Mouse (Mus musculus) CH12.LX (cell line): Measurements from ENCODE around the gene Pgm2l1. TPM values are rescaled to one million over a fixed set of nuclear protein-coding genes. Genes with fewer than 3 reads are reported as not detected.

ENCODE experiments used
- DNase-seq: peaks from one replicate; pipeline ENCODE4 v3.0.0-alpha.2; 2013; ENCODE audit errors: extremely low read depth
- H3K27ac ChIP-seq: 2 replicates; pipeline ENCODE4 v1.5.1; 2012; ENCODE audit warnings: low read depth, mild to moderate bottlenecking, control low read depth, moderate library complexity; ENCODE audit not compliant: insufficient read depth
- H3K27me3 ChIP-seq: replicated peaks from 2 replicates; pipeline ENCODE3; 2012; ENCODE audit warnings: inconsistent platforms
- H3K36me3 ChIP-seq, 2 experiments: replicated peaks in 1 of 2; 2 replicates each; pipeline versions ENCODE3 to v1.6.1; 2012; ENCODE audit warnings: inconsistent platforms in 1 of 2, low read length in 1 of 2, mild to moderate bottlenecking in 1 of 2, mixed read lengths in 1 of 2, moderate library complexity in 1 of 2; ENCODE audit not compliant: control insufficient read depth in 1 of 2, insufficient read depth in 1 of 2
- H3K4me1 ChIP-seq, 2 experiments: 2 replicates each; pipeline ENCODE4 v1.6.1; 2012; ENCODE audit warnings: inconsistent platforms in 1 of 2, moderate library complexity in 1 of 2; ENCODE audit not compliant: insufficient read depth in 2 of 2, control insufficient read depth in 1 of 2
- H3K4me2 ChIP-seq: 2 replicates; pipeline ENCODE4 v1.6.1; 2012; ENCODE audit warnings: low read depth, mild to moderate bottlenecking, control low read depth; ENCODE audit not compliant: poor library complexity, insufficient read depth, severe bottlenecking
- H3K4me3 ChIP-seq, 3 experiments: fragments of 150-350 bp in 1 of 3; sonication (generic) in 1 of 3; replicated peaks in 1 of 3; 2 replicates each; pipeline versions ENCODE3 to v1.5.1; 2011 to 2012; ENCODE audit warnings: low read depth in 2 of 3, low read length in 2 of 3, mild to moderate bottlenecking in 2 of 3, moderate library complexity in 2 of 3, control low read depth in 1 of 3, improper control_type of control experiment in 1 of 3, inconsistent platforms in 1 of 3, mixed read lengths in 1 of 3; ENCODE audit not compliant: poor library complexity in 1 of 3
- H3K79me2 ChIP-seq: replicated peaks from 2 replicates; pipeline ENCODE4 v1.6.1; 2012; ENCODE audit warnings: mild to moderate bottlenecking, moderate library complexity; ENCODE audit not compliant: control insufficient read depth, poor library complexity, insufficient read depth, severe bottlenecking; ENCODE audit errors: extremely low read depth
- H3K9ac ChIP-seq: 2 replicates; pipeline ENCODE4 v1.6.1; 2012; ENCODE audit warnings: low read depth, mild to moderate bottlenecking, control low read depth, moderate library complexity; ENCODE audit not compliant: insufficient read depth
- H3K9me3 ChIP-seq: replicated peaks from 2 replicates; pipeline ENCODE3; 2012; ENCODE audit warnings: low read length, inconsistent platforms, mixed read lengths
- CHD1 ChIP-seq: IDR thresholded peaks from 2 replicates; pipeline ENCODE4 v1.6.1; 2012; ENCODE audit warnings: low read depth, low read length, improper control_type of control experiment, inconsistent platforms
- CTCF ChIP-seq, 2 experiments: IDR thresholded peaks in 1 of 2; conservative IDR thresholded peaks in 1 of 2; 2 replicates each; pipeline ENCODE4 v1.5.1; 2011 to 2012; ENCODE audit warnings: low read depth in 2 of 2, low read length in 2 of 2, improper control_type of control experiment in 1 of 2, inconsistent platforms in 1 of 2, mild to moderate bottlenecking in 1 of 2, moderate library complexity in 1 of 2
- EP300 ChIP-seq: IDR thresholded peaks from 2 replicates; pipeline ENCODE4 v1.6.1; 2011; ENCODE audit warnings: low read length, improper control_type of control experiment
- ETS1 ChIP-seq: conservative IDR thresholded peaks from 2 replicates; pipeline ENCODE4 v1.6.1; 2012; ENCODE audit warnings: low read depth, mild to moderate bottlenecking, inconsistent platforms, low read length, improper control_type of control experiment, moderate library complexity
- IRF4 ChIP-seq: IDR thresholded peaks from 2 replicates; pipeline ENCODE4 v1.6.1; 2014; ENCODE audit warnings: low read depth, mild to moderate bottlenecking, inconsistent platforms, low read length, improper control_type of control experiment
- JUND ChIP-seq: conservative IDR thresholded peaks from 2 replicates; pipeline ENCODE4 v1.6.1; 2011; ENCODE audit warnings: low read depth, low read length, improper control_type of control experiment
- MXI1 ChIP-seq: IDR thresholded peaks from 2 replicates; pipeline ENCODE4 v1.6.1; 2011; ENCODE audit warnings: mild to moderate bottlenecking, low read depth, low read length, improper control_type of control experiment
- POLR2A ChIP-seq: IDR thresholded peaks from 2 replicates; pipeline ENCODE4 v1.6.1; 2011; ENCODE audit warnings: low read depth, mild to moderate bottlenecking, improper control_type of control experiment, low read length
- RAD21 ChIP-seq: IDR thresholded peaks from 2 replicates; pipeline ENCODE4 v1.6.1; 2011; ENCODE audit warnings: low read depth, mild to moderate bottlenecking, low read length, improper control_type of control experiment, moderate library complexity
- SMC3 ChIP-seq: IDR thresholded peaks from 2 replicates; pipeline ENCODE4 v1.6.1; 2011; ENCODE audit warnings: low read depth, low read length, improper control_type of control experiment
- USF1 ChIP-seq: IDR thresholded peaks from 2 replicates; pipeline ENCODE4 v1.6.1; 2014; ENCODE audit warnings: low read depth, mild to moderate bottlenecking, inconsistent platforms, low read length, improper control_type of control experiment
- ZC3H11A ChIP-seq: IDR thresholded peaks from 2 replicates; pipeline ENCODE4 v1.6.1; 2012; ENCODE audit warnings: low read depth, mild to moderate bottlenecking, inconsistent platforms, low read length, improper control_type of control experiment
- ZMIZ1 ChIP-seq: IDR thresholded peaks from 2 replicates; pipeline ENCODE4 v1.6.1; 2012; ENCODE audit warnings: low read depth, mild to moderate bottlenecking, inconsistent platforms, low read length, improper control_type of control experiment
- dilution Hi-C: fragments of 300-500 bp; cut with MboI; formaldehyde crosslinking; loops from 2 replicates; pipeline ENCODE4 v1.14.3; 2020; ENCODE audit warnings: low sequenced_read_pairs; ENCODE audit not compliant: extremely low pct_unique_long_range_greater_than_20kb, extremely low pct_ligation_motif_present
- in situ Hi-C: fragments of 300-500 bp; cut with MboI; formaldehyde crosslinking; loops from 3 replicates; pipeline ENCODE4 v1.14.3; 2019; ENCODE audit warnings: low sequenced_read_pairs, low pct_ligation_motif_present, low pct_unique_long_range_greater_than_20kb, mixed read lengths
- polyA plus RNA-seq: library from polyadenylated mRNA; unstranded; fragments of >175 nt; gene quantifications from 2 replicates; pipeline ENCODE4 v1.2.1, GENCODE M21; 2012; ENCODE audit warnings: low read depth; ENCODE audit not compliant: insufficient read length
- total RNA-seq, 2 experiments: library from RNA; depleted of rRNA; stranded (reverse); fragments of 300-350 nt in 1 of 2; fragments of >200 nt in 1 of 2; gene quantifications; 2 replicates each; pipeline ENCODE4 v1.2.3; 2012 to 2014

The Pgm2l1 gene
- total and polyA plus RNA-seq, 3 experiments, result 1.2 to 4.1 (median 3.4) TPM

DNA sequence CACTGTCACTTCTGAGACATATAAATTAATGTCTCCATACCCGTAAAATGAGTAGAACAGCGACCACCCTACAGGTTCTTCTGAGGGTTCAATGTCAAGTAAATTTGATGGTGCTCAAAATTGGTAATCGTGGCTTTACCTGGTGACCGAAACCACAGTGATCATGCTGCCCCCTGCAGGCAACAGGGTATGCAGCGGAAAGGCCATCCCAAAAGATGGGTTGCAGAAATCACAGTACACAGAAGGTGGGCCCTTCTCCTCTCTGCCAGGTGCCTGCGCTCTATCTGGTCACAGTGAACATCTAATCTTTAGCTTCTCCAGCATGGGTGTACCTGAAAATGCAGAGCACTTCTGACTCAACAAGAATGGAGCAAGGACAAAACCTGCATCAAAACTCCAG is 98.3 kb downstream of the Pgm2l1 start:
- Histone ChIP-seq H3K27ac (no peak overlapping the region), H3K9ac (no peak overlapping the region), H3K9me3 (no peaks in the 10 kb centered on the region), H3K79me2 (no peaks in the 10 kb centered on the region), H3K27me3 (no peaks in the 10 kb centered on the region), H3K4me2 (no peak overlapping the region), H3K4me3 (no peak overlapping the region), H3K4me1 (peaks cover 0 to 9% of the 10 kb centered on the region in 2 experiments; a peak in 2 of 4 replicates), H3K36me3 (peaks cover 21 to 52% of the 10 kb centered on the region in 2 experiments)
- dilution Hi-C loops (no loop called here), in situ Hi-C loops (no loop called here)
- DNase-seq, result peak; percentile 22
- no peak for TF ChIP-seq ZMIZ1
- TF ChIP-seq CHD1, result no peak
- no peak for TF ChIP-seq ZC3H11A
- TF ChIP-seq SMC3, result peak; percentile 69
- no peak for TF ChIP-seq USF1
- TF ChIP-seq RAD21, result peak; percentile 51
- no peak for TF ChIP-seq EP300
- no peak for TF ChIP-seq JUND
- TF ChIP-seq MXI1, result no peak
- TF ChIP-seq CTCF (conservative IDR thresholded peaks at IDR 0.05 in 1 of 2, IDR thresholded peaks at IDR 0.05 in 1 of 2; ENCODE audit: low read depth in 2 of 2, low read length in 2 of 2), result peak; percentile 54 to 75

DNA sequence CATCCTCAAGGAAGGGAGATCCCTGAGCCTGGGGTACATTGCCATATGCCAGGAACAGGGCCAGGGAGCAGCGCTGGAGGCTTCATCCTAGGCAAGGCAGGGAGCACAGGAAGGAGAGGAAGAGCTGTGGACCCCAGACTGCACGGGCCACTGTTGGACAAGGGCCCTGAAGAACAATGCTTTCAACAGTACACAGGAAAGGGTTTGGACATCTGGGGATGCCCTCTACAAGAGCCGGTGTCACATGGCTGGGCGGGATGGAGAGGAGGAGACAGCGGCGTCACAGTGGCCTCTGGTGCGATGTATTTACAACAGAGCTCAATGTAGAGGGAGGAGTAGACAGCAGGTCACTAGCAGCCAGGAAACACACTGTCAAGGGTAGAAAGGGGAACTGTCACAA is 100.3 kb downstream of the Pgm2l1 start:
- dilution Hi-C loops (no loop called here), in situ Hi-C loops (no loop called here)
- H3K27me3 ChIP-seq, result no peaks in the 10 kb centered on the region
- H3K4me1 ChIP-seq, result peaks cover 0 to 9% of the 10 kb centered on the region in 2 experiments; a peak in 2 of 4 replicates
- H3K9me3 ChIP-seq, result no peaks in the 10 kb centered on the region
- no peak overlapping the region for H3K4me2 ChIP-seq
- no peak overlapping the region for H3K27ac ChIP-seq
- no peaks in the 10 kb centered on the region for H3K79me2 ChIP-seq
- no peak overlapping the region for H3K9ac ChIP-seq
- H3K36me3 ChIP-seq, result peaks cover 29 to 71% of the 10 kb centered on the region in 2 experiments
- no peak overlapping the region for H3K4me3 ChIP-seq
- DNase-seq, result no peak
- no peak for TF ChIP-seq ZC3H11A
- TF ChIP-seq ETS1, result no peak
- TF ChIP-seq IRF4, result no peak
- no peak for TF ChIP-seq USF1
- no peak for TF ChIP-seq POLR2A
- TF ChIP-seq, all 38 proteins: peak for 0

Other genes with a start within 250 kb of the Pgm2l1 start
- gene Rnf169, start 246.9 kb upstream of the Pgm2l1 start, total RNA-seq (2012; rRNA removed), result 8.9 and 11.4 TPM in 2 replicates
- gene Rnf169, start 246.9 kb upstream of the Pgm2l1 start, total RNA-seq (2014; rRNA removed), result 5.2 and 5.4 TPM in 2 replicates
- gene Rnf169, start 246.9 kb upstream of the Pgm2l1 start, polyA plus RNA-seq, result 3.7 and 3.9 TPM in 2 replicates
- not detected in 2 replicates for gene Chrdl2, start 221.2 kb upstream of the Pgm2l1 start, total RNA-seq (2012; rRNA removed)
- not detected in 2 replicates for gene Chrdl2, start 221.2 kb upstream of the Pgm2l1 start, total RNA-seq (2014; rRNA removed)
- gene Chrdl2, start 221.2 kb upstream of the Pgm2l1 start, polyA plus RNA-seq, result not detected in 2 replicates
- 59.5 and 61.0 TPM in 2 replicates for gene Pold3, start 105.8 kb upstream of the Pgm2l1 start, total RNA-seq (2012; rRNA removed)
- 88.0 and 94.3 TPM in 2 replicates for gene Pold3, start 105.8 kb upstream of the Pgm2l1 start, total RNA-seq (2014; rRNA removed)
- 120 and 121 TPM in 2 replicates for gene Pold3, start 105.8 kb upstream of the Pgm2l1 start, polyA plus RNA-seq
- gene Lipt2, start 68.1 kb upstream of the Pgm2l1 start, total RNA-seq (2012; rRNA removed), result 5.3 and 5.7 TPM in 2 replicates
- 15.0 and 15.4 TPM in 2 replicates for gene Lipt2, start 68.1 kb upstream of the Pgm2l1 start, total RNA-seq (2014; rRNA removed)
- 7.7 and 10.3 TPM in 2 replicates for gene Lipt2, start 68.1 kb upstream of the Pgm2l1 start, polyA plus RNA-seq
- gene Kcne3, start 50.9 kb upstream of the Pgm2l1 start, total RNA-seq (2012; rRNA removed), result not detected in 2 replicates
- not detected in 2 replicates for gene Kcne3, start 50.9 kb upstream of the Pgm2l1 start, total RNA-seq (2014; rRNA removed)
- not detected in 2 replicates for gene Kcne3, start 50.9 kb upstream of the Pgm2l1 start, polyA plus RNA-seq
- gene P4ha3, start 58.1 kb downstream of the Pgm2l1 start, total RNA-seq (2012; rRNA removed), result not detected in 2 replicates
- gene P4ha3, start 58.1 kb downstream of the Pgm2l1 start, total RNA-seq (2014; rRNA removed), result not detected in 2 replicates
- not detected in 2 replicates for gene P4ha3, start 58.1 kb downstream of the Pgm2l1 start, polyA plus RNA-seq
- gene C2cd3, start 144.8 kb downstream of the Pgm2l1 start, total RNA-seq (2012; rRNA removed), result 15.4 and 16.7 TPM in 2 replicates
- 10.5 and 11.7 TPM in 2 replicates for gene C2cd3, start 144.8 kb downstream of the Pgm2l1 start, total RNA-seq (2014; rRNA removed)
- gene C2cd3, start 144.8 kb downstream of the Pgm2l1 start, polyA plus RNA-seq, result 20.3 and 25.0 TPM in 2 replicates
- 31.5 and 45.6 TPM in 2 replicates for gene Ppme1, start 144.9 kb downstream of the Pgm2l1 start, total RNA-seq (2012; rRNA removed)
- 33.1 and 40.2 TPM in 2 replicates for gene Ppme1, start 144.9 kb downstream of the Pgm2l1 start, total RNA-seq (2014; rRNA removed)
- 35.9 and 50.8 TPM in 2 replicates for gene Ppme1, start 144.9 kb downstream of the Pgm2l1 start, polyA plus RNA-seq
- not detected in 2 replicates for gene Ucp3, start 245.6 kb downstream of the Pgm2l1 start, total RNA-seq (2012; rRNA removed)
- not detected in 2 replicates for gene Ucp3, start 245.6 kb downstream of the Pgm2l1 start, total RNA-seq (2014; rRNA removed)
- gene Ucp3, start 245.6 kb downstream of the Pgm2l1 start, polyA plus RNA-seq, result 0.13 TPM in 1 of 2 replicates, not detected in the other